Mouse (Mus musculus) ES-E14 (cell line): ENCODE measurements around the gene Dzip1. TPM values are rescaled to one million over a fixed set of nuclear protein-coding genes. Genes with fewer than 3 reads are reported as not detected.

ENCODE experiments used
- DNase-seq: peaks from one replicate; pipeline ENCODE4 v3.0.0-alpha.2; 2013; ENCODE audit warnings: low read depth, low spot score
- H3K27ac ChIP-seq: 2 replicates; pipeline ENCODE4 v1.5.1; 2012; ENCODE audit warnings: low read depth, mild to moderate bottlenecking, low read length, moderate library complexity, mixed read lengths; ENCODE audit not compliant: poor library complexity, insufficient read depth, severe bottlenecking
- H3K36me3 ChIP-seq: 2 replicates; pipeline ENCODE4 v1.6.1; 2012; ENCODE audit warnings: mild to moderate bottlenecking, low read length, moderate library complexity, mixed read lengths; ENCODE audit not compliant: control insufficient read depth, poor library complexity, insufficient read depth, severe bottlenecking
- H3K4me1 ChIP-seq, 2 experiments: fragments of 150-350 bp in 1 of 2; sonication (generic) in 1 of 2; 2 replicates each; pipeline ENCODE4 v1.6.1; 2012; ENCODE audit warnings: low read length in 2 of 2, mild to moderate bottlenecking in 1 of 2, mixed read lengths in 1 of 2; ENCODE audit not compliant: control insufficient read depth in 2 of 2, insufficient read depth in 2 of 2, poor library complexity in 1 of 2
- H3K4me3 ChIP-seq, 2 experiments: fragments of 150-350 bp in 1 of 2; sonication (generic) in 1 of 2; 2 replicates each; pipeline ENCODE4 v1.5.1; 2012; ENCODE audit warnings: low read length in 2 of 2, low read depth in 1 of 2, mild to moderate bottlenecking in 1 of 2, mixed read lengths in 1 of 2; ENCODE audit not compliant: insufficient read depth in 1 of 2, poor library complexity in 1 of 2, severe bottlenecking in 1 of 2
- H3K9ac ChIP-seq: 2 replicates; pipeline ENCODE4 v1.6.1; 2012; ENCODE audit warnings: low read depth, mild to moderate bottlenecking, low read length, mixed read lengths; ENCODE audit not compliant: poor library complexity, insufficient read depth, severe bottlenecking
- H3K9me3 ChIP-seq: fragments of 150-350 bp; sonication (generic); 2 replicates; pipeline ENCODE4 v1.6.1; 2012; ENCODE audit warnings: low read depth, mild to moderate bottlenecking, low read length; ENCODE audit not compliant: control insufficient read depth, insufficient read depth
- CHD2 ChIP-seq: IDR thresholded peaks from 2 replicates; pipeline ENCODE4 v1.6.1; 2014; ENCODE audit warnings: mild to moderate bottlenecking, low read depth, low read length, inconsistent platforms
- HCFC1 ChIP-seq: IDR thresholded peaks from 2 replicates; pipeline ENCODE4 v1.6.1; 2012; ENCODE audit warnings: low read length, inconsistent platforms, borderline replicate concordance; ENCODE audit not compliant: insufficient read depth
- MAFK ChIP-seq: IDR thresholded peaks from 2 replicates; pipeline ENCODE4 v1.6.1; 2014; ENCODE audit warnings: mild to moderate bottlenecking, low read depth, low read length, inconsistent platforms; ENCODE audit not compliant: insufficient read depth
- ZC3H11A ChIP-seq: IDR thresholded peaks from 2 replicates; pipeline ENCODE4 v1.6.1; 2012; ENCODE audit warnings: low read depth, mild to moderate bottlenecking, inconsistent platforms, low read length, borderline replicate concordance
- ZNF384 ChIP-seq: IDR thresholded peaks from 2 replicates; pipeline ENCODE4 v1.6.1; 2012; ENCODE audit warnings: low read depth, low read length, inconsistent platforms
- in situ Hi-C, 2 experiments: fragments of 600-800 bp; cut with MboI; formaldehyde crosslinking; loops; one replicate each; pipeline ENCODE4 v1.15.1; 2025; ENCODE audit warnings: low sequenced_read_pairs in 2 of 2, inconsistent platforms in 1 of 2; ENCODE audit not compliant: unreplicated experiment in 2 of 2
- total RNA-seq: library from RNA; depleted of rRNA; stranded (reverse); fragments of 300-350 nt; gene quantifications from 2 replicates; pipeline ENCODE4 v1.2.3, GENCODE M21; 2012

The Dzip1 gene
- total RNA-seq, 1 experiment, result 6.8 TPM

DNA sequence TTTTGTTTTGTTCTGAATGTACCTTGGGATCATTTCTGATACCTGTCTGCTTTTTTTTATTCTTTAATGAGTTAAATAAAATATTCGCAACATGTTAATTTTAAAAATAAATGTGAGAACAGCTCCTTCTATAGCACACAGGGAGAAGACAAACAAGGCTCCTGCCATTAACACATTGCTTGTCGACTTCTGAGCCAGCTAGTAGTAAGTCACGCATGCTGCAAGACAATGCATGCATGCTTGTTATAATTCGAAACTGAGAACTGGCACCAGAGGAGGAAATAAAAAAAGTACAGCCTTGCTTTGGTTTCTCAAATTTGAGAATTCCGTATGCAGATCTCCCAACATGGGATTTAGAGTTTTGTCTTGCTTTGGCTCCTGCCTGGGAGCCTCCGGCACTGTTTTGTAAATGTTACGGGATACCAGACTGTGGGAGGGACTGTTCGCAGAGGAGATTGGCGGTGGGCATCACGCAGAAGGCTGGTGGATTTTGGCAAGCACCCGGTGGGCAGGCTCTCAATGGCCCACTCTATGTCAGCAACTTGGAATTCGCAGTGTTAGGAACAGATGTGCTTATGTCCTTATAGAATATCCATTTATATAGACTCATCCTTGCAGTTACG lies 57.0 kb downstream of the Dzip1 start:
- H3K36me3 ChIP-seq, result no peaks in the 10 kb centered on the region
- H3K9ac ChIP-seq, result no peak overlapping the region
- H3K4me1 ChIP-seq, result 0 out of 4 replicates have a peak, but pooled peaks cover 0 to 2% of the 10 kb centered on the region in 2 experiments
- no peak for DNase-seq
- in situ Hi-C loops, result no loop called here
- H3K9me3 ChIP-seq, result no peaks in the 10 kb centered on the region
- no peak overlapping the region for H3K4me3 ChIP-seq
- no peak for TF ChIP-seq ZNF384
- TF ChIP-seq HCFC1, result no peak
- TF ChIP-seq CHD2, result no peak
- no peak for TF ChIP-seq ZC3H11A
- TF ChIP-seq MAFK, result no peak
- no peak overlapping the region for H3K27ac ChIP-seq

DNA sequence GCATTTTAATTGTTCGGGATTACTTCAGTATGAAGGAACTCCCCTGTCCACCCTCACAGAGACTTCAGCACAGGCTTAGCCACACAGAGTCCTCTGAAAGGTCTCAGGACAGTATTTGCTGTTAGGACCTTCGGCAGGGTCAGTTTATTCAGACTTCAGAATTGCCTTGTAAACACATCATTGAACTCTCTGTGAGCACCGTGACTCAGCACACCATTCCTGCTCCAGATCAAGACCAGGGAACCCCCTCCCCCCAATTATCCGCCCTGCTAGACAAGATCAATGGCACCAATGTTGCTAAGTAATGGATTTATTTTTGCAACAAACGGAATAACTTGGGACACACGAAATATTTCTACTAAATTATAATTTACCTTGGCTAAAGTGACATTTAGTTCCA lies 57.9 kb downstream of the Dzip1 start:
- no peak for DNase-seq
- Histone ChIP-seq H3K27ac (no peak overlapping the region), H3K9ac (no peak overlapping the region), H3K9me3 (no peaks in the 10 kb centered on the region), H3K36me3 (no peaks in the 10 kb centered on the region), H3K4me1 (0 out of 4 replicates have a peak, but pooled peaks cover 0 to 2% of the 10 kb centered on the region in 2 experiments), H3K4me3 (no peak overlapping the region)
- peak; percentile 65; the same call in 1 of the 2 replicates for TF ChIP-seq MAFK
- TF ChIP-seq CHD2, result no peak
- TF ChIP-seq ZC3H11A, result no peak
- in situ Hi-C loops, result no loop called here

DNA sequence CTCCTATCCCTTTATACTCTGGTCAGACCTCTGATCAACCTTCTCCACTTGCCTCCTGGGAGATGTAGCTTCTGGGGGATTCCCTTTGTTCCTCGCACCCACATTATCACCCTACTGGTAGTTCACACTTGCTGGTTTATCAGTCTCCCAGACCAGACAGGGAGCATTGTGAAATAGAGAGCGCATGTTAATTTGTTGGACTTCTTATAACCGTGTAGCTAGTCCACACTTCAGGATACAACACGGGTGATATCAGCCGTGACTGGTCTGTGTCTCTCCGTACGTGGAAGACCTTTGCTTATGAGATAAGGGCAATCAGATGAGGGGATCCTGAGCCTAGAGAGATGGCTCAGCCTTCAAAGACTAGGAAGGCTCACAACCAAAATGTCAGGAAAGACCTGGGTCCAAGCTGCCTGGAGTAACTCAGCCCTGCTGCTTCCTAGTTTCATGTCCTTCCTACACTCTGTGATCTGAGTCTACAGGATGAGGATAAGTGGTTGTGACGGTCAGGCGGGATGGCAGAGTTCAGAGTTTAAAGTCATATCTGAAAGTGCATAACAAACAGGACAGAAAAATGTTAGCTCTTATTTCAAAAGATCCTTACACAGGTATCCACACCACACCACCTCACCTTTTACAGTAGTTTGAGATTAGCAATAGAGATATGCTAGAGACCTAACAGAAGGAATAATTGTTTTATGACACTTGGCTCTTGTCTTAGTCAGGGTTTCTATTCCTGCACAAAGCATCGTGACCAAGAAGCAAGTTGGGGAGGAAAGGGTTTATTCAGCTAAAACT lies 59.0 kb downstream of the Dzip1 start:
- Histone ChIP-seq H3K9ac (no peak overlapping the region), H3K36me3 (no peaks in the 10 kb centered on the region), H3K4me3 (no peak overlapping the region), H3K27ac (no peak overlapping the region), H3K9me3 (no peaks in the 10 kb centered on the region), H3K4me1 (0 out of 4 replicates have a peak, but pooled peaks cover 0 to 2% of the 10 kb centered on the region in 2 experiments)
- TF ChIP-seq CHD2, result no peak
- no peak for TF ChIP-seq HCFC1
- in situ Hi-C loops, result no loop called here
- no peak for DNase-seq

- H3K27ac ChIP-seq, result no peak overlapping the region
- TF ChIP-seq ZC3H11A (no peak), HCFC1 (no peak), ZNF384 (no peak), MAFK (no peak), CHD2 (no peak)
- DNase-seq, result no peak
- no peak overlapping the region for H3K9ac ChIP-seq
- no peaks in the 10 kb centered on the region for H3K36me3 ChIP-seq
- in situ Hi-C loops, result no loop called here
- H3K9me3 ChIP-seq, result no peaks in the 10 kb centered on the region
- H3K4me3 ChIP-seq, result no peak overlapping the region
- 0 out of 4 replicates have a peak, but pooled peaks cover 0 to 2% of the 10 kb centered on the region in 2 experiments for H3K4me1 ChIP-seq
Measured at GRCm38 (mm10) chr14:118864905-118865304, 60.4 kb downstream of the Dzip1 start.
